Mouse (Mus musculus) G1E (cell line): ENCODE results near the gene Rpp38.

Experiments
- CTCF ChIP-seq: IDR thresholded peaks from 2 replicates; pipeline ENCODE4 v1.5.1; 2012; ENCODE audit warnings: low read depth, low read length, inconsistent platforms, mixed read lengths
- GATA1 ChIP-seq: IDR thresholded peaks from 2 replicates; pipeline ENCODE4 v1.6.1; 2012; ENCODE audit warnings: borderline replicate concordance, low read length, inconsistent platforms, mixed read lengths

- TF ChIP-seq CTCF: no peak
- no peak for TF ChIP-seq GATA1
Measured at GRCm38 (mm10) chr2:3361067-3361466, 28.6 kb upstream of the Rpp38 start.
